Mouse (Mus musculus): Measurements from ENCODE around the gene Ptpn3.

- no peak for TF ChIP-seq CTCF (IDR thresholded peaks at IDR 0.05; ENCODE audit: low read depth)
- TF ChIP-seq EP300 (IDR thresholded peaks at IDR 0.05; ENCODE audit: low read depth): no peak
These were observed 101.0 kb downstream of the Ptpn3 start for GRCm38 (mm10) chr4:57200661-57201060.
